Mouse (Mus musculus): ENCODE data around the gene Napsa.

GRCm38 (mm10) chr7:44624543-44624826, 52.3 kb downstream of the Napsa start:
- no peak for TF ChIP-seq ZNF384 (IDR thresholded peaks at IDR 0.05; ENCODE audit: low read depth, low read length)
- TF ChIP-seq MAFK (IDR thresholded peaks at IDR 0.05; ENCODE audit: insufficient read depth, low read depth, low read length) = no peak
- TF ChIP-seq ZC3H11A (IDR thresholded peaks at IDR 0.05; ENCODE audit: borderline replicate concordance, low read depth, low read length) = no peak
